Mouse (Mus musculus) thymus, postnatal 0 days (tissue): ENCODE measurements around the gene Hist1h3d. TPM values are rescaled to one million over a fixed set of nuclear protein-coding genes. Genes with fewer than 3 reads are reported as not detected.
"Not testable (repeated sequence)": the region's sequence is repeated elsewhere in the genome, so short reads cannot be mapped to it uniquely, and the experiment has no call there.

Source experiments
- DNase-seq: peaks from one replicate; pipeline ENCODE4 v3.0.0-alpha.2; 2015; ENCODE audit warnings: low spot score
- polyA plus RNA-seq: library from polyadenylated mRNA; unstranded; fragments of >200 nt; fragmentation: Nextera tagmentation; extraction: Ambion mirVana; gene quantifications from 2 replicates; pipeline ENCODE4 v1.2.1, GENCODE M21; 2015

Hist1h3d gene
- polyA plus RNA-seq, 1 experiment from 2014 or later: 13.3 TPM

GRCm38 (mm10) chr13:23585029-23585441 is 9.5 kb downstream of the Hist1h3d start:
- peak; percentile 76 for DNase-seq

GRCm38 (mm10) chr13:23585442-23586098 is 10.0 kb downstream of the Hist1h3d start:
- DNase-seq: peak; percentile 95

GRCm38 (mm10) chr13:23586099-23586939 is 10.8 kb downstream of the Hist1h3d start:
- no peak for DNase-seq

DNA sequence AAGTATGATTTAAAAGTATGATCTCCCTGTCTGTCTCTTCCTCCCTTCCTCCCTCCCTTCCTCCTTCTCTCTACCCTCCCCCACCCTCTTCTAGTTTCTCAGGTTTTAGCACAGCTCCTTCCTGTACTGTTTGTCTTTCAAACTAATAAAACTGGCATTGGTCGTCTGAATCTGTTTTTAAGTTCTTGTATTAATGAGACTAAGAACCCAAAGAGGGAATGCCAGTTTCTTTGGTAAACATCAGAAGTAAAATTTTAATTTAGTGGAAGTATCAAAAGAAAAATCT is 11.3 kb downstream of the Hist1h3d start:
- no peak for DNase-seq

- no peak for DNase-seq
These were observed 15.6 kb downstream of the Hist1h3d start for GRCm38 (mm10) chr13:23591206-23591605.

- DNase-seq: not testable (repeated sequence)
These were observed 16.3 kb downstream of the Hist1h3d start for GRCm38 (mm10) chr13:23591886-23592285.

DNA sequence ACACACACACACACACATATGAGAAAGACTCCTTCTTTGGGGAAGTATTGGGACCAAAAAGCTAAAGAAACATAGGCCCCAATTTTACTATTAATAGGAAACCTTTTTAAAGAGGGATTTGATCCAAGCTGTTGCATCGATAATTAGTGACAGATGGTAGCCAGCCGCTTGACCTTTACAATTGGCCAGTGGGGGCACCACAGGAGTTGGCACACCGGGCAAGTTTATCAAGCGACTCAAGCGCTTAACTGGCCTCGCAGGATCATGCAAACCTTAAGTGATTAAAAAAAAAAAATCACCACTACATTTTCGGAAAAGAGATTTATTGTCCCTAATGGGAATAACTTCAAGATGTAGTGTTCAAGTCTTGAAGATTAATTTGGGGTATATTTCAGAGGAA is 17.1 kb downstream of the Hist1h3d start:
- no peak for DNase-seq

DNA sequence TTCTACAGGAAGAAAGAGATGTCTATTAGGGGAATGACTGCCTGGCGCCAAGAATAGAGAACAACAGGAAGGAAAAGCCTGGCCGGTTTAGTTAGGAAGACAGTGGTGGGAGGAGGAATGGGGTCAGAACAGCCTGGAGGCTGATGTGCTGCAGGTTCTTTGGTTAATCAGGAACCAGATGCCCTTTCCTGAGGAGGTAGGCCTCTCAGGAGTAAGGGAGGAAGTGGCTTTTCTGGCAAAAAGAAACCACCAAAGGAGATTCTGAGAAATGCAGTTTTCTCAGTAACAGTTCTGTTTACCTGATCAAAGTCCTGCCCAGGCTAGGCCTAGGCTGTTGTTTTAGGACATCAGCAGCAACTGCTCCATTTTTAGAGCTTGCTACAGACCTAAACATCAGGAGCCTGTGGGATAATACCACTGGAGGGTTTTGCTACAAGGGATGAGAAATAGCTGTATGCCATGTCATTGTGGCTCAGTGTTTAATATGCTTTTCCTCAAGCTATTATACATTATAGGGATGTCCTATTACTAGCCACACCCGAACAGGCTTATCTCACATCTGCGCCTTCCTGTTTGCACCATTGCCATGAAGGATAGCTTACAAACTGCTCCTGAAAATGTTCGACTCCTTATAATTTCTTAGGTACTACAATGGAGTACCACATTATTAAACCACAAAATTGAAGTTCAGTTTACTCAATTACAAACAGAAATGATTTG is 17.6 kb downstream of the Hist1h3d start:
- DNase-seq: peak; percentile 28

DNA sequence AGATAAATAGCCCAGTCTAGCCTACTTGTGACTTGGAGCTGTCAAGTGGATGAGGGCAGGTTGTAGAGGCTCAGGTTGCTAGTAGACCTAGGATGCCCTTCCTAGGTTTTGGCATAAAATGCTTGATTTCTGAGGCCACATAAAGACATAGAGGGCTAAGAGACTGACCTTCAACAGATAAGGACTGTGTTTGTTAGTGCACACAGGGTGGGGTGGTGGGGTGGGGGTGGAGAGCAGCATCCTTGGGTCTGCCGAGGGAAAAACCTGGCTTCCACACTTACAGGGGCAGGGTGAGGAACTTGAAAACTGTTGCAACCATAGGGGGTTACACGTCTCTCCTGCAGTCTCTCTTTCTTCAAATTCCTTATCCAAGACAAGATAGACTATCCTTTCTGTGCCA is 19.6 kb downstream of the Hist1h3d start:
- no peak for DNase-seq

GRCm38 (mm10) chr13:23595622-23596372 is 20.2 kb downstream of the Hist1h3d start:
- no peak for DNase-seq

- DNase-seq: peak; percentile 83
These were observed 22.4 kb downstream of the Hist1h3d start for GRCm38 (mm10) chr13:23597957-23598356.

GRCm38 (mm10) chr13:23603182-23603699 is 27.7 kb downstream of the Hist1h3d start:
- no peak for DNase-seq

DNA sequence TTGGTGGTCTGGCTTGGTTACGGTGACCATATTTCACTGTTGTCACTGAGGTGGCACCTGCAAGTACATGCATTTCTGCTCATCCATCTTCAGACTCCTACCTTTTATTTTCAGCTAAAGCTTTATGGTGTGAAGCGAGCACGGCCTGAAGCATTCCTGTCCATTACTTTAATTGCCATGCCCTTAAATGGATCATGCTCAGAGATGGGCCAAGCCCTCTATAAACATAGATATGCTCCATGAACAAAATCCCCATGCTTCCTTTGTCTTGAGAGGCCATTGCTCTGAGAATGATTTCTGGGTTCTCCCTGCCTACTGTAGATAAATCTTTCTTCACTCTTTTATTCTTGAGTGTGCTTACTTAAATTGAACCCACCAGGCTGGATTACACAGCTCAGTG is 28.9 kb downstream of the Hist1h3d start:
- DNase-seq: no peak

DNA sequence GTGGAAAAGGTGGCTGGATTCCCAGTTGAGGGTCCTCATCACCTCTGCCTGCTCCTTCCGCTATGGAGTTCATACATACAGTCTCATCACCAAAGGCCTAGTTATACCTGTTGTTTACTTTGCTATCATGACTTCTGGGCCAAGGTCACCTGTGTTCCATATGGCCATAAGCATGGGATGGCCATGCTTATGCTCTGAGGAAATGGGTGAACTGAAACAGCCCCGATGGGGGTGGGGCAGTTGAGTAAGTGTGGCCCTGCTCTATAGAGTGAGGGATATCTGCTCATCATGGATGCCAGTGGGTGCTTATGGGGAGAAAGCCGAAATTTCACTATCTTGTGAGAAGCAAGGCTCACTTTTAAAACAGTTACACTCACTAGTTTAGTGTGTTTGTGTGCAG is 29.5 kb downstream of the Hist1h3d start:
- no peak for DNase-seq

GRCm38 (mm10) chr13:23609209-23609608 is 33.6 kb downstream of the Hist1h3d start:
- DNase-seq: no peak

DNA sequence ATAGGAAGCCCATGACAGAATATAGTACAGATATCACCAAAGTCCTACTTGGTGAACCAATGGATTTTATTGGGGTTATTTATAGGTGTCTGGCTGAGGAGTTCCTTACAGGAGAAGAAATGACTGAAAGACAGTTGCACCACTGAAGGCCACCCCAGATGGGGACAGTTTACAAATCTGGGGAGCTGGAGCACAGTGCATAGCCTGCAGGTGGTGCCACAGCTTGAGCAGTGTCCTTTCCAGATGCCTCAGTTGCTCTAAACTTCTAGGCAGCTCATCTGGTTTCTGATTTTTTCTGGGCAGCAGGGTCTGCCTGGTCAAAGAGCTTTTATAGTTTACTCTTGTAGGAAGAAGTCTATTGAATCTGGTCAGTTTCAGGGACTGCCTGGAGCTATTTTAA is 34.3 kb downstream of the Hist1h3d start:
- DNase-seq: no peak

DNA sequence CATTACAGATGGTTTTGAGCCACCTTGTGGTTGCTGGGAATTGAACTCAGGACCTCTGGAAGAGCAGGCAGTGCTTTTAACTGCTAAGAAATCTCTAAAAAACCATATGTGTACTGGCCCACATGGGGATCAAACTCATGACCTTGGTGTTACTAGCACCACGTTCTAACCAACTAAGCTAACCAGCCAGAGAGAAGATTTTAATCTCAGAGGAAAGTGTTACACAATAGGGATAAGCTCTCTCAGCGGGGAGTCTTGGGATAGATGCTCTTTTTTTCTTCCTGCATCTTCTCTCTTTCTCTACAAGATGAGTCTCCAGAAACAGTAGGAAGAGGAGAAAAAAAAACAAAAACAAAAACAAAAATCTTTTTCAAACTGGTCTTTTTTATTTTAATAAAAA is 34.8 kb downstream of the Hist1h3d start:
- no peak for DNase-seq

GRCm38 (mm10) chr13:23611638-23612037 is 36.1 kb downstream of the Hist1h3d start:
- DNase-seq: no peak

DNA sequence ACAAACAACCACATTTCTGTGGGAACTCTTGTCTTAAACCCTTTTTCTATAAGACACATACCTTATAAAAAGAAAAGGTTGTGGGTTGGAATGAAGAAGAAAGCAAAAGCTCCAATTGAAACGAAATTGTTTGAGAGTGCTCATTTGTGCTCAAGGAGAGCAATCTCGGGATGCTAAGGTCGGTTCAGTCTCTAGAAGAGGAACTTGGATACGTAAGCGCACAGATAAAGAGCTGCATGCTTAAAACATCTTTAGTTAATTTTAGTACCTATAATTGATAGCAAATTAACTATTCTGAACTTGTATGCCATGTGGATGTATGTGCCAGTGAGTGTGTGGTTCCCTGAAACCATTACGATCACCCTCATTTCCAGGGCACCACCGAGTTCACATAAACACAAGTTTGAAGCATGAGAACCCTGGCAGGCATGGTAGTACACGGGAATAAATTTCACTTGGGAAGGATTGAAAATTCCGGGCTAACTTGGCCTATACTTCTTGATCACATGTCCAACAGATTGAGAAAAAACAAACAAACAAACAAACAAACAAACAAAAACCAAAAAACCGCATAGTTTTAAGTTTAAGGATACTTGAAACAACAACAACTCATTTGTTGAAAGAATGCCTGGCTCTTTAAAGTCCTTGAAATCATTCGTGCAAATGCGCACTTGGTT is 44.6 kb downstream of the Hist1h3d start:
- DNase-seq: peak; percentile 17

- DNase-seq: peak; percentile 91
These were observed 45.4 kb downstream of the Hist1h3d start, which contains the start of gene Hist1h2be for GRCm38 (mm10) chr13:23620733-23621531. Hist1h2be (minus strand) TSS chr13:23621124.
